ENCODE assay signal across 26 mouse cellular contexts in genomic region chr12:8759779-8760178, GRCm38 (mm10). TPM values are rescaled to one million over a fixed set of nuclear protein-coding genes. Genes with fewer than 3 reads are reported as not detected.
DNase-seq lines count a peak whose midpoint lies in the region; ATAC-seq lines count a peak whose summit lies in the region.
"Had no signal": no experiment of that assay in that cellular context is flagged by ENCODE, and none has a peak within 500 bp of the region (broad histone marks: within the 10 kb centered on the region; RNA-seq: fewer than 3 reads in every experiment).

No protein-coding gene starts in this region.

- no peak overlapping the region for H3K27ac ChIP-seq in hindbrain, embryonic 10.5 days
- H3K27ac ChIP-seq in hindbrain, embryonic 16.5 days (ENCODE audit: low read depth, low read length): no peak overlapping the region
- H3K27ac ChIP-seq in kidney, embryonic 16.5 days (ENCODE audit: low read length): 0 out of 2 replicates have a peak overlapping the region, but pooled peaks have one; percentile 9
- no peak overlapping the region for H3K27ac ChIP-seq in heart, embryonic 11.5 days (ENCODE audit: low read depth, low read length)
- H3K27ac ChIP-seq: forebrain, embryonic 13.5 days; heart, embryonic 10.5 days; hindbrain, embryonic 13.5 days; limb, embryonic 13.5 days; lung, embryonic 15.5 days; midbrain, embryonic 10.5 days; neural tube, embryonic 12.5 days; stomach, embryonic 15.5 days had no signal

- DNase-seq in hindbrain, embryonic 10.5 days (ENCODE audit: low spot score): peak; percentile 1
- no peak for DNase-seq in kidney, postnatal 14 days
- peak; percentile 0 for DNase-seq in spleen, adult 12 weeks (ENCODE audit: low spot score)
- DNase-seq in spleen, adult 18-20 months: no peak
- DNase-seq: adrenal gland, adult 8-10 months; cerebellum, adult 2 months; cerebellum, postnatal 14 days; gastrocnemius, postnatal 14 days; heart, postnatal 36 days; right cerebral cortex, postnatal 4 days; thymus, adult 18-20 months; thymus, postnatal 25 days had no signal

- no peak overlapping the region for H3K9ac ChIP-seq in hindbrain, embryonic 16.5 days (ENCODE audit: low read depth, low read length)
- H3K9ac ChIP-seq in kidney, embryonic 16.5 days (replicated peaks; ENCODE audit: low read length): no peak overlapping the region
- H3K9ac ChIP-seq in heart, embryonic 11.5 days (ENCODE audit: low read depth, low read length): no peak overlapping the region
- H3K9ac ChIP-seq: forebrain, embryonic 13.5 days; hindbrain, embryonic 13.5 days; limb, embryonic 13.5 days; lung, embryonic 15.5 days; neural tube, embryonic 12.5 days; stomach, embryonic 15.5 days had no signal

- H3K4me3 ChIP-seq in hindbrain, embryonic 10.5 days: no peak overlapping the region
- H3K4me3 ChIP-seq in hindbrain, embryonic 16.5 days (ENCODE audit: low read length): no peak overlapping the region
- no peak overlapping the region for H3K4me3 ChIP-seq in kidney, embryonic 16.5 days (ENCODE audit: low read length)
- no peak overlapping the region for H3K4me3 ChIP-seq in heart, embryonic 11.5 days (ENCODE audit: low read depth, low read length)
- H3K4me3 ChIP-seq: forebrain, embryonic 13.5 days; heart, embryonic 10.5 days; hindbrain, embryonic 13.5 days; limb, embryonic 13.5 days; lung, embryonic 15.5 days; midbrain, embryonic 10.5 days; neural tube, embryonic 12.5 days; stomach, embryonic 15.5 days had no signal

- H3K36me3 ChIP-seq in hindbrain, embryonic 10.5 days: peaks cover 34% of the 10 kb centered on the region
- 0 out of 2 replicates have a peak, but pooled peaks cover 2% of the 10 kb centered on the region for H3K36me3 ChIP-seq in hindbrain, embryonic 16.5 days (ENCODE audit: control insufficient read depth, insufficient read depth, low read length)
- H3K36me3 ChIP-seq in kidney, embryonic 16.5 days (ENCODE audit: insufficient read depth, low read length): peaks cover 16% of the 10 kb centered on the region
- H3K36me3 ChIP-seq in heart, embryonic 11.5 days (ENCODE audit: control insufficient read depth, insufficient read depth, low read length): no peaks in the 10 kb centered on the region

- no peaks in the 10 kb centered on the region for H3K27me3 ChIP-seq in hindbrain, embryonic 10.5 days (ENCODE audit: insufficient read depth, poor library complexity, severe bottlenecking)
- H3K27me3 ChIP-seq in hindbrain, embryonic 16.5 days (replicated peaks; ENCODE audit: control insufficient read depth, insufficient read depth, low read length): no peaks in the 10 kb centered on the region
- no peaks in the 10 kb centered on the region for H3K27me3 ChIP-seq in kidney, embryonic 16.5 days (ENCODE audit: insufficient read depth, low read length)
- H3K27me3 ChIP-seq in heart, embryonic 11.5 days (ENCODE audit: control insufficient read depth, insufficient read depth, low read length): no peaks in the 10 kb centered on the region
- H3K27me3 ChIP-seq: forebrain, embryonic 13.5 days; hindbrain, embryonic 13.5 days; limb, embryonic 13.5 days; lung, embryonic 15.5 days; neural tube, embryonic 12.5 days; stomach, embryonic 15.5 days had no signal

- no peak for ATAC-seq in hindbrain, embryonic 16.5 days
- peak; percentile 85 for ATAC-seq in kidney, embryonic 16.5 days (ENCODE audit: low FRiP score, low TSS enrichment)
- no peak for ATAC-seq in heart, embryonic 11.5 days (replicated peaks; ENCODE audit: insufficient number of reproducible peaks, low FRiP score, low TSS enrichment)
- ATAC-seq: forebrain, embryonic 13.5 days; midbrain, embryonic 16.5 days had no signal

- no peaks in the 10 kb centered on the region for H3K4me1 ChIP-seq in hindbrain, embryonic 10.5 days (replicated peaks)
- no peaks in the 10 kb centered on the region for H3K4me1 ChIP-seq in hindbrain, embryonic 16.5 days (ENCODE audit: control insufficient read depth, insufficient read depth, low read depth, low read length)
- H3K4me1 ChIP-seq in kidney, embryonic 16.5 days (ENCODE audit: insufficient read depth, low read length): peaks cover 7% of the 10 kb centered on the region; the same call in 1 of the 2 replicates
- no peaks in the 10 kb centered on the region for H3K4me1 ChIP-seq in heart, embryonic 11.5 days (ENCODE audit: control insufficient read depth, insufficient read depth, low read length)
- H3K4me1 ChIP-seq: forebrain, embryonic 13.5 days; heart, embryonic 10.5 days; hindbrain, embryonic 13.5 days; lung, embryonic 15.5 days; midbrain, embryonic 10.5 days; neural tube, embryonic 12.5 days; stomach, embryonic 15.5 days had no signal

- peaks cover 15% of the 10 kb centered on the region for H3K9me3 ChIP-seq in hindbrain, embryonic 10.5 days
- no peaks in the 10 kb centered on the region for H3K9me3 ChIP-seq in hindbrain, embryonic 16.5 days (ENCODE audit: control insufficient read depth, low read length)
- H3K9me3 ChIP-seq in kidney, embryonic 16.5 days (ENCODE audit: low read length): peaks cover 10% of the 10 kb centered on the region; the same call in 1 of the 2 replicates
- no peaks in the 10 kb centered on the region; the same call in 1 of the 2 replicates for H3K9me3 ChIP-seq in heart, embryonic 11.5 days (replicated peaks; ENCODE audit: control insufficient read depth, low read length)
- H3K9me3 ChIP-seq: G1E; heart, embryonic 10.5 days; hindbrain, embryonic 13.5 days; lung, embryonic 15.5 days; stomach, embryonic 15.5 days had no signal

- WGBS in hindbrain, embryonic 10.5 days: 72% methylated on average over 6 of the region's 6 CpGs
- 69% methylated on average over 6 of the region's 6 CpGs for WGBS in hindbrain, embryonic 16.5 days
- WGBS in kidney, embryonic 16.5 days: 38% methylated on average over 6 of the region's 6 CpGs
- WGBS in heart, embryonic 11.5 days (ENCODE audit: insufficient replicate concordance): 89% methylated on average over 6 of the region's 6 CpGs

- H3K4me2 ChIP-seq in hindbrain, embryonic 16.5 days (ENCODE audit: low read length): no peak overlapping the region
- H3K4me2 ChIP-seq in kidney, embryonic 16.5 days (replicated peaks; ENCODE audit: low read depth, low read length): no peak overlapping the region
- H3K4me2 ChIP-seq in heart, embryonic 11.5 days: no peak overlapping the region
- H3K4me2 ChIP-seq: forebrain, embryonic 13.5 days; hindbrain, embryonic 13.5 days; limb, embryonic 13.5 days; liver, embryonic 11.5 days; lung, embryonic 15.5 days; neural tube, embryonic 12.5 days; stomach, embryonic 15.5 days had no signal

RNA-seq across cellular contexts. Expression of gene Sdc1, which starts 11.3 kb away (rescaled TPM):
- 92.2 and 117 TPM in 2 replicates for polyA plus RNA-seq in hindbrain, embryonic 10.5 days (2016; fragmentation: Nextera tagmentation; extraction: Ambion mirVana)
- polyA plus RNA-seq in hindbrain, embryonic 16.5 days (2015; fragmentation: Nextera tagmentation; extraction: Ambion mirVana): 18.0 and 21.5 TPM in 2 replicates
- 65.4 and 66.9 TPM in 2 replicates for polyA plus RNA-seq in kidney, embryonic 16.5 days (2015; fragmentation: Nextera tagmentation; extraction: Ambion mirVana)
- polyA plus RNA-seq in heart, embryonic 11.5 days (2014; fragmentation: Nextera tagmentation; extraction: Ambion mirVana): 28.5 and 37.3 TPM in 2 replicates

Comparison
In these comparisons a context has a peak if more than half of its experiments do, and no peak if none do; other contexts are left out.
1. DNase-seq: peak in hindbrain, embryonic 10.5 days (single experiment) and spleen, adult 12 weeks (single experiment); none in kidney, postnatal 14 days (single experiment) and spleen, adult 18-20 months (0 of 2).